Mouse (Mus musculus): Measurements from ENCODE around the gene Hsd17b7. TPM values are rescaled to one million over a fixed set of nuclear protein-coding genes. Genes with fewer than 3 reads are reported as not detected.

Hsd17b7 gene
- polyA plus RNA-seq, 1 experiment from 2014 or later = 20.8 TPM

GRCm38 (mm10) chr1:169986166-169986565, 17.1 kb upstream of the Hsd17b7 start:
- no peak for ATAC-seq (replicated peaks; ENCODE audit: low FRiP score)
- Histone ChIP-seq H3K4me2 (ENCODE audit: low read depth, low read length, severe bottlenecking) (no peak overlapping the region), H3K36me3 (ENCODE audit: control insufficient read depth, insufficient read depth, low read length) (no peaks in the 10 kb centered on the region), H3K9me3 (ENCODE audit: control insufficient read depth, low read length) (no peaks in the 10 kb centered on the region), H3K4me3 (ENCODE audit: low read depth, low read length) (no peak overlapping the region), H3K27me3 (ENCODE audit: control insufficient read depth, insufficient read depth, low read length) (no peaks in the 10 kb centered on the region), H3K27ac (ENCODE audit: low read depth, low read length) (no peak overlapping the region), H3K4me1 (replicated peaks; ENCODE audit: control insufficient read depth, insufficient read depth, low read length) (no peaks in the 10 kb centered on the region), H3K9ac (ENCODE audit: low read length) (no peak overlapping the region)
- WGBS = 58% methylated on average over 1 of the region's 1 CpGs
- DNase-seq (ENCODE audit: low spot score) = no peak

- H3K9me3 ChIP-seq (ENCODE audit: control insufficient read depth, low read length) = no peaks in the 10 kb centered on the region
- ATAC-seq (replicated peaks; ENCODE audit: low FRiP score) (no peak), DNase-seq (ENCODE audit: low spot score) (no peak)
- no peaks in the 10 kb centered on the region for H3K36me3 ChIP-seq (ENCODE audit: control insufficient read depth, insufficient read depth, low read length)
- 86% methylated on average over 4 of the region's 4 CpGs for WGBS
- H3K27ac ChIP-seq (ENCODE audit: low read depth, low read length) = no peak overlapping the region
- H3K4me2 ChIP-seq (ENCODE audit: low read depth, low read length, severe bottlenecking) = no peak overlapping the region
- no peak overlapping the region for H3K4me3 ChIP-seq (ENCODE audit: low read depth, low read length)
- no peak overlapping the region for H3K9ac ChIP-seq (ENCODE audit: low read length)
- H3K4me1 ChIP-seq (replicated peaks; ENCODE audit: control insufficient read depth, insufficient read depth, low read length) = no peaks in the 10 kb centered on the region
- H3K27me3 ChIP-seq (ENCODE audit: control insufficient read depth, insufficient read depth, low read length) = no peaks in the 10 kb centered on the region
These were observed 8.6 kb upstream of the Hsd17b7 start for GRCm38 (mm10) chr1:169977621-169978020.

- no peaks in the 10 kb centered on the region for H3K27me3 ChIP-seq (ENCODE audit: control insufficient read depth, insufficient read depth, low read length)
- 90% methylated on average over 2 of the region's 2 CpGs for WGBS
- no peaks in the 10 kb centered on the region for H3K9me3 ChIP-seq (ENCODE audit: control insufficient read depth, low read length)
- DNase-seq (ENCODE audit: low spot score) = no peak
- H3K36me3 ChIP-seq (ENCODE audit: control insufficient read depth, insufficient read depth, low read length) = no peaks in the 10 kb centered on the region
- no peak overlapping the region for H3K27ac ChIP-seq (ENCODE audit: low read depth, low read length)
- ATAC-seq (replicated peaks; ENCODE audit: low FRiP score) = no peak
- H3K4me1 ChIP-seq (replicated peaks; ENCODE audit: control insufficient read depth, insufficient read depth, low read length) = 0 out of 2 replicates have a peak, but pooled peaks cover 3% of the 10 kb centered on the region
- no peak overlapping the region for H3K4me3 ChIP-seq (ENCODE audit: low read depth, low read length)
- H3K9ac ChIP-seq (ENCODE audit: low read length) = no peak overlapping the region
- H3K4me2 ChIP-seq (ENCODE audit: low read depth, low read length, severe bottlenecking) = no peak overlapping the region
These were observed 3.0 kb upstream of the Hsd17b7 start for GRCm38 (mm10) chr1:169971998-169972397.

- Histone ChIP-seq H3K4me2 (ENCODE audit: low read depth, low read length, severe bottlenecking) (no peak overlapping the region), H3K9me3 (ENCODE audit: control insufficient read depth, low read length) (no peaks in the 10 kb centered on the region), H3K27me3 (ENCODE audit: control insufficient read depth, insufficient read depth, low read length) (no peaks in the 10 kb centered on the region), H3K9ac (ENCODE audit: low read length) (no peak overlapping the region), H3K4me3 (ENCODE audit: low read depth, low read length) (no peak overlapping the region), H3K27ac (ENCODE audit: low read depth, low read length) (no peak overlapping the region), H3K4me1 (replicated peaks; ENCODE audit: control insufficient read depth, insufficient read depth, low read length) (0 out of 2 replicates have a peak, but pooled peaks cover 3% of the 10 kb centered on the region), H3K36me3 (ENCODE audit: control insufficient read depth, insufficient read depth, low read length) (no peaks in the 10 kb centered on the region; the same call in 1 of the 2 replicates)
- DNase-seq (ENCODE audit: low spot score) (no peak), ATAC-seq (replicated peaks; ENCODE audit: low FRiP score) (no peak)
- 91% methylated on average over 4 of the region's 4 CpGs for WGBS
These were observed 1.9 kb upstream of the Hsd17b7 start for GRCm38 (mm10) chr1:169970936-169971335.

- ATAC-seq (replicated peaks; ENCODE audit: low FRiP score) = peak; percentile 63
- WGBS = 1% methylated on average over 8 of the region's 9 CpGs
These were observed 460 bp upstream of the Hsd17b7 start for GRCm38 (mm10) chr1:169969516-169969886.

GRCm38 (mm10) chr1:169953106-169953505, 15.9 kb downstream of the Hsd17b7 start:
- Histone ChIP-seq H3K4me1 (replicated peaks; ENCODE audit: control insufficient read depth, insufficient read depth, low read length) (no peaks in the 10 kb centered on the region), H3K27ac (ENCODE audit: low read depth, low read length) (no peak overlapping the region), H3K9ac (ENCODE audit: low read length) (no peak overlapping the region), H3K9me3 (ENCODE audit: control insufficient read depth, low read length) (no peaks in the 10 kb centered on the region), H3K4me3 (ENCODE audit: low read depth, low read length) (no peak overlapping the region), H3K36me3 (ENCODE audit: control insufficient read depth, insufficient read depth, low read length) (peaks cover 7% of the 10 kb centered on the region; the same call in 1 of the 2 replicates), H3K27me3 (ENCODE audit: control insufficient read depth, insufficient read depth, low read length) (no peaks in the 10 kb centered on the region), H3K4me2 (ENCODE audit: low read depth, low read length, severe bottlenecking) (no peak overlapping the region)
- DNase-seq (ENCODE audit: low spot score) = no peak
- WGBS = 93% methylated on average over 10 of the region's 10 CpGs
- no peak for ATAC-seq (replicated peaks; ENCODE audit: low FRiP score)

More at GRCm38 (mm10) chr1:169969516-169969886, 460 bp upstream of the Hsd17b7 start:
- peak overlapping the region; percentile 65 for H3K4me3 ChIP-seq (ENCODE audit: low read depth, low read length)
- no peaks in the 10 kb centered on the region for H3K27me3 ChIP-seq (ENCODE audit: control insufficient read depth, insufficient read depth, low read length)
- H3K27ac ChIP-seq (ENCODE audit: low read depth, low read length) = peak overlapping the region; percentile 66
- H3K9ac ChIP-seq (ENCODE audit: low read length) = peak overlapping the region; percentile 69
- DNase-seq (ENCODE audit: low spot score) = no peak
- no peaks in the 10 kb centered on the region for H3K9me3 ChIP-seq (ENCODE audit: control insufficient read depth, low read length)
- H3K4me2 ChIP-seq (ENCODE audit: low read depth, low read length, severe bottlenecking) = peak overlapping the region; percentile 49
- peaks cover 2% of the 10 kb centered on the region; the same call in 1 of the 2 replicates for H3K36me3 ChIP-seq (ENCODE audit: control insufficient read depth, insufficient read depth, low read length)
- H3K4me1 ChIP-seq (replicated peaks; ENCODE audit: control insufficient read depth, insufficient read depth, low read length) = 0 out of 2 replicates have a peak, but pooled peaks cover 3% of the 10 kb centered on the region

- Histone ChIP-seq H3K9me3 (ENCODE audit: control insufficient read depth, low read length) (no peaks in the 10 kb centered on the region), H3K9ac (ENCODE audit: low read length) (no peak overlapping the region), H3K4me1 (replicated peaks; ENCODE audit: control insufficient read depth, insufficient read depth, low read length) (no peaks in the 10 kb centered on the region), H3K36me3 (ENCODE audit: control insufficient read depth, insufficient read depth, low read length) (peaks cover 5% of the 10 kb centered on the region; the same call in 1 of the 2 replicates), H3K4me2 (ENCODE audit: low read depth, low read length, severe bottlenecking) (no peak overlapping the region), H3K27me3 (ENCODE audit: control insufficient read depth, insufficient read depth, low read length) (no peaks in the 10 kb centered on the region), H3K27ac (ENCODE audit: low read depth, low read length) (no peak overlapping the region), H3K4me3 (ENCODE audit: low read depth, low read length) (no peak overlapping the region)
- ATAC-seq (replicated peaks; ENCODE audit: low FRiP score) (no peak), DNase-seq (ENCODE audit: low spot score) (no peak)
- WGBS = 91% methylated on average over 10 of the region's 10 CpGs
These were observed 16.4 kb downstream of the Hsd17b7 start for GRCm38 (mm10) chr1:169952636-169953035.

GRCm38 (mm10) chr1:169951561-169951960, 17.5 kb downstream of the Hsd17b7 start:
- H3K36me3 ChIP-seq (ENCODE audit: control insufficient read depth, insufficient read depth, low read length) = peaks cover 3% of the 10 kb centered on the region; the same call in 1 of the 2 replicates
- ATAC-seq (replicated peaks; ENCODE audit: low FRiP score) = no peak
- 87% methylated on average over 6 of the region's 6 CpGs for WGBS

GRCm38 (mm10) chr1:169950651-169951050, 18.4 kb downstream of the Hsd17b7 start:
- Histone ChIP-seq H3K4me2 (ENCODE audit: low read depth, low read length, severe bottlenecking) (no peak overlapping the region), H3K4me1 (replicated peaks; ENCODE audit: control insufficient read depth, insufficient read depth, low read length) (no peaks in the 10 kb centered on the region), H3K9me3 (ENCODE audit: control insufficient read depth, low read length) (no peaks in the 10 kb centered on the region), H3K36me3 (ENCODE audit: control insufficient read depth, insufficient read depth, low read length) (peaks cover 3% of the 10 kb centered on the region; the same call in 1 of the 2 replicates), H3K4me3 (ENCODE audit: low read depth, low read length) (no peak overlapping the region), H3K27ac (ENCODE audit: low read depth, low read length) (no peak overlapping the region), H3K9ac (ENCODE audit: low read length) (no peak overlapping the region), H3K27me3 (ENCODE audit: control insufficient read depth, insufficient read depth, low read length) (no peaks in the 10 kb centered on the region)
- no peak for ATAC-seq (replicated peaks; ENCODE audit: low FRiP score)
- 92% methylated on average over 4 of the region's 4 CpGs for WGBS
- no peak for DNase-seq (ENCODE audit: low spot score)

More at GRCm38 (mm10) chr1:169951561-169951960, 17.5 kb downstream of the Hsd17b7 start:
- no peak for DNase-seq (ENCODE audit: low spot score)
- Histone ChIP-seq H3K9me3 (ENCODE audit: control insufficient read depth, low read length) (no peaks in the 10 kb centered on the region), H3K27me3 (ENCODE audit: control insufficient read depth, insufficient read depth, low read length) (no peaks in the 10 kb centered on the region), H3K4me1 (replicated peaks; ENCODE audit: control insufficient read depth, insufficient read depth, low read length) (no peaks in the 10 kb centered on the region), H3K9ac (ENCODE audit: low read length) (no peak overlapping the region), H3K4me3 (ENCODE audit: low read depth, low read length) (no peak overlapping the region), H3K27ac (ENCODE audit: low read depth, low read length) (no peak overlapping the region), H3K4me2 (ENCODE audit: low read depth, low read length, severe bottlenecking) (no peak overlapping the region)
